Mouse (Mus musculus) brain, embryonic 14.5 days (tissue): ENCODE results near the gene Bhlhe41.

Experiments used
- CTCF ChIP-seq: fragments of 200-500 bp; IDR thresholded peaks from 2 replicates; pipeline ENCODE4 v1.5.1; 2012; ENCODE audit warnings: inconsistent platforms, mild to moderate bottlenecking, moderate library complexity, borderline replicate concordance; ENCODE audit not compliant: insufficient read depth, insufficient read length; ENCODE audit errors: extremely low read depth
- POLR2A ChIP-seq: fragments of 200-500 bp; IDR thresholded peaks from 2 replicates; pipeline ENCODE4 v1.6.1; 2012; ENCODE audit warnings: mild to moderate bottlenecking, inconsistent platforms, borderline replicate concordance; ENCODE audit not compliant: poor library complexity, insufficient read depth, insufficient read length, severe bottlenecking; ENCODE audit errors: extremely low read depth

DNA sequence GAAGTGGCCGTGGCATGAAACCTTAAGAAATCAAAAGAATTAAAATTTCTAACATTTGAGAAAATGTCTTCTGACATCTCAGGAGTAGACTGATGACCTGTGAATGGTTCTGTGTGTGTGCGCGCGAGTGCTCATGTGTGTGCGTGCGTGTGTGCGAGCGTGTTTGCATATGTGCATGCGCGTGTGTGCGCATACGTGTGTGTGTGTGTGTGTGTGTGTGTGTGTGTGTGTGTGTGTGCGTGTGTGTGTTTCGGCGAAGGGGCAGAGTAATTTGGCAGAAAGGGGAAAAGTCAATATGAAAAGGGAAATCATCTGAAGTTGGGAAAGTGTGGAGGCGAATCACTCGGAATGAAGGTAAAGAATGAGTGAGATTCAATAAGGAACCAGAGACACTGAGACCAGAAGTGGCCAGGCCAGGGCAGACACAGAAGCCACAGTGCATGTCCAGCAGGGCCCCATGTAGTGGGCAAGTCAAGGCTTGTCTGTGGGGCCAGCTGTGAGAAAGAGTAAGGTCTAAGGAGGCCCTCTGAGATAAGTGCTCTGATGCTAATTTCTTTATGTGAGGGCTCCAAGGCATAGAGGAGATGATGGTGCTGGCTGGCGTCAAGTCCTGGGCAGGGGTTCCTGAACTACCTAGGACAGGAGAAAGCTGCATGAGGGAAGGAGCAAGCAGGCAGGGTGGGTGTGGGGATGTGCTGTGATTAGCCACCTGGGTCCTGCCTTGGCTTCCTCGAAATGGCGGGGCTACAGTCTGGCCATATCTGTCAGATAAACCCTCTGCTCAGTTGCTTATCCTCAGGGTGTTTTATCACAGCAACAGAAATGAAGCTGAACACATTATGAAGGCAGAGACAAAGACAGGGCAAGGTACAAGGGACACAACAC is 27.3 kb upstream of the Bhlhe41 start:
- TF ChIP-seq CTCF (no peak), POLR2A (no peak)
